13 mouse cellular contexts compared by ENCODE assay signal in genomic region chr17:51806124-51806960, GRCm38 (mm10). TPM values are rescaled to one million over a fixed set of nuclear protein-coding genes. Genes with fewer than 3 reads are reported as not detected.
A peak's percentile ranks its signal among the peaks of the same experiment; 100 is the strongest.
DNase-seq lines count a peak whose midpoint lies in the region; ATAC-seq and TF ChIP-seq lines count a peak whose summit lies in the region.
"Had no signal": no experiment of that assay in that cellular context is flagged by ENCODE, and none has a peak within 500 bp of the region (broad histone marks: within the 10 kb centered on the region; RNA-seq: fewer than 3 reads in every experiment).

No protein-coding gene starts in this region.

- H3K9ac ChIP-seq in forebrain, embryonic 15.5 days (replicated peaks), result no peak overlapping the region
- H3K9ac ChIP-seq: liver, embryonic 12.5 days had no signal

- TF ChIP-seq CTCF in spleen, adult 2 months (IDR thresholded peaks at IDR 0.05; ENCODE audit: extremely low read depth, insufficient read depth, insufficient read length, insufficient replicate concordance), result no peak

- H3K4me3 ChIP-seq in spleen, adult 2 months (ENCODE audit: extremely low read depth, insufficient read depth, insufficient read length), result no peak overlapping the region
- no peak overlapping the region for H3K4me3 ChIP-seq in forebrain, embryonic 15.5 days
- H3K4me3 ChIP-seq: liver, embryonic 12.5 days had no signal

- no peak for DNase-seq in frontal cortex, postnatal 25 days (ENCODE audit: low spot score in 2 of 2)
- no peak for DNase-seq in spleen, adult 2 months (ENCODE audit: low read depth in 1 of 2, low spot score in 2 of 2)
- no peak for DNase-seq in spleen, adult 12 weeks (ENCODE audit: low spot score)
- DNase-seq in adipocyte (ENCODE audit: low spot score), result no peak
- no peak for DNase-seq in embryo, embryonic 9.5 days (ENCODE audit: extremely low spot score)
- DNase-seq: adrenal gland, postnatal 36 days; lung, postnatal 36 days; right cerebral cortex, postnatal 14 days had no signal

- peak overlapping the region; percentile 57 for H3K27ac ChIP-seq in spleen, adult 2 months (ENCODE audit: insufficient read depth, low read length)
- H3K27ac ChIP-seq in forebrain, embryonic 15.5 days (replicated peaks), result peak overlapping the region; percentile 36; the same call in 1 of the 2 replicates
- H3K27ac ChIP-seq: kidney, postnatal 0 days; liver, embryonic 12.5 days had no signal

- H3K36me3 ChIP-seq in spleen, adult 2 months (ENCODE audit: control insufficient read depth, insufficient read depth, low read length), result peaks cover 36% of the 10 kb centered on the region
- H3K36me3 ChIP-seq in forebrain, embryonic 15.5 days, result peaks cover 2% of the 10 kb centered on the region; the same call in 1 of the 2 replicates
- H3K36me3 ChIP-seq: liver, embryonic 12.5 days had no signal

- H3K4me1 ChIP-seq in spleen, adult 2 months (ENCODE audit: control insufficient read depth, insufficient read depth, insufficient read length), result peaks cover 2% of the 10 kb centered on the region; the same call in 1 of the 2 replicates
- peaks cover 45% of the 10 kb centered on the region for H3K4me1 ChIP-seq in forebrain, embryonic 15.5 days
- H3K4me1 ChIP-seq: liver, embryonic 12.5 days had no signal

- peak; percentile 22 for ATAC-seq in frontal cortex, adult (ENCODE audit: low TSS enrichment)
- peak; percentile 33; the same call in 1 of the 2 replicates for ATAC-seq in forebrain, embryonic 15.5 days (replicated peaks)
- ATAC-seq: liver, embryonic 12.5 days had no signal

- 72% methylated on average over 12 of the region's 12 CpGs for WGBS in spleen, adult 2 months
- 53% methylated on average over 12 of the region's 12 CpGs for WGBS in forebrain, embryonic 15.5 days

- H3K4me2 ChIP-seq in forebrain, embryonic 15.5 days (replicated peaks), result peak overlapping the region; percentile 4; the same call in 1 of the 2 replicates
- H3K4me2 ChIP-seq: liver, embryonic 12.5 days had no signal

- no peaks in the 10 kb centered on the region for H3K27me3 ChIP-seq in spleen, adult 2 months (ENCODE audit: control insufficient read depth, insufficient read depth, low read length)
- no peaks in the 10 kb centered on the region for H3K27me3 ChIP-seq in forebrain, embryonic 15.5 days
- H3K27me3 ChIP-seq: CH12.LX; liver, embryonic 12.5 days had no signal

- H3K9me3 ChIP-seq in forebrain, embryonic 15.5 days, result no peaks in the 10 kb centered on the region
- H3K9me3 ChIP-seq: liver, embryonic 12.5 days had no signal

- TF ChIP-seq POLR2A in spleen, adult 2 months (IDR thresholded peaks at IDR 0.05; ENCODE audit: low read depth, low read length), result no peak

RNA-seq across cellular contexts. Expression of gene Satb1, which starts 26.7 kb away (rescaled TPM):
- 43.7 and 46.8 TPM in 2 replicates for polyA plus RNA-seq in spleen, adult 2 months (2012; rRNA removed)
- polyA plus RNA-seq in forebrain, embryonic 15.5 days (2015; fragmentation: Nextera tagmentation; extraction: Ambion mirVana), result 40.1 and 47.2 TPM in 2 replicates
